Mouse (Mus musculus): ENCODE measurements around the gene Gna13.
A peak's percentile ranks its signal among the peaks of the same experiment; 100 is the strongest.

DNA sequence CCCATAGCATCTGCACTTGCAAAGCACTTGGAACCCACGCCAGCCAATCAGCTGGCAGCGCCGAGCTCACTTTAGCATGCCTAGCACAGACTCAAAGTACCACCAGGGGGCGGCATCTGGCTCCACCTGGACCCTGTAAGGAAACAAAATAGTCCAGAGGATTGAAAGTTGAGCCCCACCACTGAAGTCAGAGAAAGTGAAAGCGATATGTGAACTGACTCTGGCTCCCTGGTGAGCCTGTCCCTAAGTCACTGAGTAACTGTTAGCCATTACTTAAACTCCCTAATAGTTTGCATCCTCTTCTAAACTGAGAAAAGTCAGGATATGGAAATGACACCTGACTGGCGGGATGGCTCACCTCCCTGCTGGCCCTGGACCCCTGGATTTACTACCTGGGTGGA, 31.2 kb upstream of the Gna13 start:
- TF ChIP-seq POLR2A (IDR thresholded peaks at IDR 0.05; ENCODE audit: insufficient read depth, low read depth, low read length): no peak
- TF ChIP-seq CTCF (IDR thresholded peaks at IDR 0.05): peak; percentile 93
- peak; percentile 79; the same call in 1 of the 2 replicates for TF ChIP-seq EP300 (IDR thresholded peaks at IDR 0.05; ENCODE audit: insufficient read depth, low read depth, low read length)
